Mouse (Mus musculus): Measurements from ENCODE around the gene Dock6. TPM values are rescaled to one million over a fixed set of nuclear protein-coding genes. Genes with fewer than 3 reads are reported as not detected.
A peak's percentile ranks its signal among the peaks of the same experiment; 100 is the strongest.
"Not testable (repeated sequence)": the region's sequence is repeated elsewhere in the genome, so short reads cannot be mapped to it uniquely, and the experiment has no call there.

Dock6 gene
- polyA plus RNA-seq, 1 experiment from 2014 or later, result 22.0 TPM

- H3K4me1 ChIP-seq; DNase-seq (ENCODE audit: low spot score); H3K9me3 ChIP-seq (replicated peaks); H3K27ac ChIP-seq (replicated peaks); H3K4me3 ChIP-seq; H3K27me3 ChIP-seq (ENCODE audit: low read depth, poor library complexity, severe bottlenecking): not testable (repeated sequence)
- WGBS, result 75% methylated on average over 2 of the region's 2 CpGs
- H3K36me3 ChIP-seq, result peaks cover 51% of the 10 kb centered on the region
Observed at GRCm38 (mm10) chr9:21786309-21786708, 66.1 kb downstream of the Dock6 start.

- H3K4me1 ChIP-seq, result peaks cover 7% of the 10 kb centered on the region
- no peak for DNase-seq (ENCODE audit: low spot score)
- no peak overlapping the region for H3K27ac ChIP-seq (replicated peaks)
- H3K36me3 ChIP-seq, result peaks cover 54% of the 10 kb centered on the region
- no peaks in the 10 kb centered on the region for H3K27me3 ChIP-seq (ENCODE audit: low read depth, poor library complexity, severe bottlenecking)
- no peaks in the 10 kb centered on the region for H3K9me3 ChIP-seq (replicated peaks)
- WGBS, result 92% methylated on average over 7 of the region's 7 CpGs
- H3K4me3 ChIP-seq, result no peak overlapping the region
Observed at GRCm38 (mm10) chr9:21784517-21785307, 67.7 kb downstream of the Dock6 start.

- no peak for DNase-seq (ENCODE audit: low spot score)
- Histone ChIP-seq H3K36me3 (peaks cover 66% of the 10 kb centered on the region), H3K9me3 (replicated peaks) (no peaks in the 10 kb centered on the region), H3K4me1 (peaks cover under 1% of the 10 kb centered on the region), H3K27me3 (ENCODE audit: low read depth, poor library complexity, severe bottlenecking) (no peaks in the 10 kb centered on the region), H3K4me3 (no peak overlapping the region), H3K27ac (replicated peaks) (no peak overlapping the region)
- WGBS, result 89% methylated on average over 15 of the region's 15 CpGs
Observed at GRCm38 (mm10) chr9:21781657-21782468, 70.6 kb downstream of the Dock6 start.

GRCm38 (mm10) chr9:21777726-21778125 is 74.7 kb downstream of the Dock6 start:
- Histone ChIP-seq H3K9me3 (replicated peaks) (no peaks in the 10 kb centered on the region), H3K4me3 (no peak overlapping the region), H3K4me1 (no peaks in the 10 kb centered on the region), H3K36me3 (peaks cover 78% of the 10 kb centered on the region), H3K27me3 (ENCODE audit: low read depth, poor library complexity, severe bottlenecking) (no peaks in the 10 kb centered on the region), H3K27ac (replicated peaks) (no peak overlapping the region)
- no peak for DNase-seq (ENCODE audit: low spot score)
- 91% methylated on average over 3 of the region's 3 CpGs for WGBS

GRCm38 (mm10) chr9:21774353-21774752 is 78.1 kb downstream of the Dock6 start:
- no peaks in the 10 kb centered on the region for H3K27me3 ChIP-seq (ENCODE audit: low read depth, poor library complexity, severe bottlenecking)
- peaks cover 76% of the 10 kb centered on the region for H3K36me3 ChIP-seq
- no peak overlapping the region for H3K4me3 ChIP-seq
- H3K27ac ChIP-seq (replicated peaks), result no peak overlapping the region
- DNase-seq (ENCODE audit: low spot score), result no peak
- WGBS, result 91% methylated on average over 16 of the region's 16 CpGs
- H3K4me1 ChIP-seq, result no peaks in the 10 kb centered on the region
- no peaks in the 10 kb centered on the region for H3K9me3 ChIP-seq (replicated peaks)

- not testable (repeated sequence) for H3K4me1 ChIP-seq; DNase-seq (ENCODE audit: low spot score); H3K27me3 ChIP-seq (ENCODE audit: low read depth, poor library complexity, severe bottlenecking); H3K9me3 ChIP-seq (replicated peaks); H3K27ac ChIP-seq (replicated peaks); H3K4me3 ChIP-seq
- H3K36me3 ChIP-seq, result peaks cover 76% of the 10 kb centered on the region
- WGBS, result 90% methylated on average over 5 of the region's 5 CpGs
Observed at GRCm38 (mm10) chr9:21773396-21773795, 79.0 kb downstream of the Dock6 start.

GRCm38 (mm10) chr9:21769558-21770183 is 82.8 kb downstream of the Dock6 start:
- DNase-seq (ENCODE audit: low spot score), result no peak
- Histone ChIP-seq H3K27me3 (ENCODE audit: low read depth, poor library complexity, severe bottlenecking) (no peaks in the 10 kb centered on the region), H3K27ac (replicated peaks) (no peak overlapping the region), H3K4me1 (peaks cover 10% of the 10 kb centered on the region; the same call in 1 of the 2 replicates), H3K4me3 (no peak overlapping the region), H3K9me3 (replicated peaks) (no peaks in the 10 kb centered on the region), H3K36me3 (peaks cover 50% of the 10 kb centered on the region)
- 81% methylated on average over 26 of the region's 26 CpGs for WGBS

GRCm38 (mm10) chr9:21768511-21769411 is 83.7 kb downstream of the Dock6 start:
- Histone ChIP-seq H3K4me3 (no peak overlapping the region), H3K4me1 (peaks cover 10% of the 10 kb centered on the region; the same call in 1 of the 2 replicates), H3K27me3 (ENCODE audit: low read depth, poor library complexity, severe bottlenecking) (no peaks in the 10 kb centered on the region), H3K27ac (replicated peaks) (0 out of 2 replicates have a peak overlapping the region, but pooled peaks have one; percentile 42), H3K36me3 (peaks cover 41% of the 10 kb centered on the region), H3K9me3 (replicated peaks) (no peaks in the 10 kb centered on the region)
- no peak for DNase-seq (ENCODE audit: low spot score)
- 72% methylated on average over 13 of the region's 13 CpGs for WGBS

GRCm38 (mm10) chr9:21767896-21768295 is 84.5 kb downstream of the Dock6 start:
- Histone ChIP-seq H3K27ac (replicated peaks) (peak overlapping the region; percentile 42; the same call in 1 of the 2 replicates), H3K4me3 (no peak overlapping the region), H3K27me3 (ENCODE audit: low read depth, poor library complexity, severe bottlenecking) (no peaks in the 10 kb centered on the region), H3K36me3 (peaks cover 40% of the 10 kb centered on the region), H3K4me1 (peaks cover 10% of the 10 kb centered on the region; the same call in 1 of the 2 replicates), H3K9me3 (replicated peaks) (no peaks in the 10 kb centered on the region)
- DNase-seq (ENCODE audit: low spot score), result no peak
- WGBS, result 87% methylated on average over 11 of the region's 11 CpGs

GRCm38 (mm10) chr9:21764084-21764999 is 88.1 kb downstream of the Dock6 start:
- 94% methylated on average over 6 of the region's 6 CpGs for WGBS
- no peaks in the 10 kb centered on the region for H3K9me3 ChIP-seq (replicated peaks)

GRCm38 (mm10) chr9:21762135-21762534 is 90.3 kb downstream of the Dock6 start:
- Histone ChIP-seq H3K9me3 (replicated peaks) (no peaks in the 10 kb centered on the region), H3K4me3 (no peak overlapping the region), H3K4me1 (peaks cover 26% of the 10 kb centered on the region), H3K27ac (replicated peaks) (no peak overlapping the region), H3K36me3 (peaks cover 19% of the 10 kb centered on the region), H3K27me3 (ENCODE audit: low read depth, poor library complexity, severe bottlenecking) (no peaks in the 10 kb centered on the region)
- DNase-seq (ENCODE audit: low spot score), result no peak

More at GRCm38 (mm10) chr9:21764084-21764999, 88.1 kb downstream of the Dock6 start:
- Histone ChIP-seq H3K27me3 (ENCODE audit: low read depth, poor library complexity, severe bottlenecking) (no peaks in the 10 kb centered on the region), H3K27ac (replicated peaks) (no peak overlapping the region), H3K4me3 (no peak overlapping the region), H3K4me1 (peaks cover 24% of the 10 kb centered on the region), H3K36me3 (peaks cover 14% of the 10 kb centered on the region)
- no peak for DNase-seq (ENCODE audit: low spot score)
